In genomic region chr17:35841076-35841950, GRCm38 (mm10) we compare ENCODE assay signal across 8 mouse cellular contexts. TPM values are rescaled to one million over a fixed set of nuclear protein-coding genes. Genes with fewer than 3 reads are reported as not detected.
DNase-seq lines count a peak whose midpoint lies in the region; ATAC-seq lines count a peak whose summit lies in the region.

Gene Mdc1 (plus strand): TSS chr17:35841515.

- H3K4me3 ChIP-seq in hindbrain, embryonic 15.5 days, result peak within 1 kb of the TSS; percentile 59

- no peaks in the 10 kb centered on the region for H3K27me3 ChIP-seq in hindbrain, embryonic 15.5 days

- DNase-seq in T-cell, adult 2 months (ENCODE audit: low spot score), result peak; percentile 99
- DNase-seq in cerebellum, postnatal 36 days, result peak; percentile 99
- peak; percentile 99 to 100 for DNase-seq in frontal cortex, postnatal 36 days (ENCODE audit: low spot score in 2 of 2)
- peak; percentile 100 for DNase-seq in left cerebral cortex, adult 11 months (ENCODE audit: low spot score)
- peak; percentile 99 to 100 for DNase-seq in lung, postnatal 4 days
- DNase-seq in retina, postnatal 7 days (ENCODE audit: low read depth, low spot score), result peak; percentile 99
- peak; percentile 87 for DNase-seq in urinary bladder, adult 2 months (ENCODE audit: low spot score)

- H3K4me2 ChIP-seq in hindbrain, embryonic 15.5 days, result peak within 1 kb of the TSS; percentile 63

- no peaks in the 10 kb centered on the region for H3K9me3 ChIP-seq in hindbrain, embryonic 15.5 days

- peaks cover 14% of the 10 kb centered on the region for H3K36me3 ChIP-seq in hindbrain, embryonic 15.5 days

- under 1% methylated on average over 59 of the region's 59 CpGs for WGBS in hindbrain, embryonic 15.5 days

- H3K4me1 ChIP-seq in hindbrain, embryonic 15.5 days (replicated peaks), result peaks cover 31% of the 10 kb centered on the region

- H3K27ac ChIP-seq in hindbrain, embryonic 15.5 days (replicated peaks), result peak within 1 kb of the TSS; percentile 81

- ATAC-seq in hindbrain, embryonic 15.5 days (ENCODE audit: low FRiP score, low read depth), result peak; percentile 95

- H3K9ac ChIP-seq in hindbrain, embryonic 15.5 days, result peak within 1 kb of the TSS; percentile 43

RNA-seq across cellular contexts. Expression of gene Mdc1, which starts in this region (rescaled TPM):
- 10.0 and 10.5 TPM in 2 replicates for polyA plus RNA-seq in hindbrain, embryonic 15.5 days (2015; fragmentation: Nextera tagmentation; extraction: Ambion mirVana)
- 10.4 and 14.2 TPM in 2 replicates for polyA plus RNA-seq in urinary bladder, adult 2 months (2012; rRNA removed)

Comparison
In these comparisons a context has a peak if more than half of its experiments do, and no peak if none do; other contexts are left out.
1. Peak in every context shown above with its lines: DNase-seq, ATAC-seq, H3K4me3 ChIP-seq and H3K27ac ChIP-seq.